ENCODE assay signal across 8 mouse cellular contexts in genomic region chr16:4629950-4630349, GRCm38 (mm10). TPM values are rescaled to one million over a fixed set of nuclear protein-coding genes. Genes with fewer than 3 reads are reported as not detected.
DNase-seq lines count a peak whose midpoint lies in the region; ATAC-seq and TF ChIP-seq lines count a peak whose summit lies in the region.
"Had no signal": no experiment of that assay in that cellular context is flagged by ENCODE, and none has a peak within 500 bp of the region (broad histone marks: within the 10 kb centered on the region; RNA-seq: fewer than 3 reads in every experiment).

No protein-coding gene starts in this region.

- peak; percentile 98 for TF ChIP-seq CTCF in cerebellum, adult 2 months (IDR thresholded peaks at IDR 0.05; ENCODE audit: borderline replicate concordance, insufficient read depth, low read depth, low read length)
- peak; percentile 99 for TF ChIP-seq CTCF in left cerebral cortex, adult 2 months (IDR thresholded peaks at IDR 0.05)

- peak; percentile 73 for DNase-seq in T-cell, adult 2 months (ENCODE audit: low spot score)
- DNase-seq in cerebellum, adult 2 months: peak; percentile 70 to 88
- DNase-seq in induced T-regulatory cell, adult 2 months (ENCODE audit: low read depth): peak; percentile 86
- peak; percentile 66 to 84 for DNase-seq in left cerebral cortex, adult 2 months (ENCODE audit: extremely low spot score in 1 of 2, low spot score in 2 of 2)
- peak; percentile 82 to 89 for DNase-seq in spleen, postnatal 10 days (ENCODE audit: low spot score in 2 of 2)

- H3K9ac ChIP-seq in midbrain, embryonic 12.5 days (replicated peaks): no peak overlapping the region
- H3K9ac ChIP-seq: limb, embryonic 13.5 days had no signal

- ATAC-seq in frontal cortex, adult (ENCODE audit: low TSS enrichment): 0 out of 2 replicates have a peak, but pooled peaks have one; percentile 16
- peak; percentile 17; the same call in 1 of the 2 replicates for ATAC-seq in midbrain, embryonic 12.5 days (ENCODE audit: low FRiP score, low read depth)

- intact Hi-C loops in left cerebral cortex, adult 2 months (cut with DNase I): loop anchor here (1.0 kb wide), 1 partner anchor 37 kb away; no protein-coding TSS in a partner anchor

- H3K4me1 ChIP-seq in cerebellum, adult 2 months (ENCODE audit: control insufficient read depth, insufficient read depth, low read length): no peaks in the 10 kb centered on the region; the same call in 1 of the 2 replicates
- no peaks in the 10 kb centered on the region for H3K4me1 ChIP-seq in midbrain, embryonic 12.5 days

- H3K36me3 ChIP-seq in midbrain, embryonic 12.5 days: peaks cover 20% of the 10 kb centered on the region; the same call in 1 of the 2 replicates

- H3K27me3 ChIP-seq in cerebellum, adult 2 months (ENCODE audit: control insufficient read depth, insufficient read depth, low read length): no peaks in the 10 kb centered on the region
- no peaks in the 10 kb centered on the region for H3K27me3 ChIP-seq in midbrain, embryonic 12.5 days
- H3K27me3 ChIP-seq: limb, embryonic 13.5 days had no signal

- 24% methylated on average over 6 of the region's 6 CpGs for WGBS in cerebellum, adult 2 months
- 22% methylated on average over 6 of the region's 6 CpGs for WGBS in midbrain, embryonic 12.5 days

- no peak overlapping the region for H3K27ac ChIP-seq in cerebellum, adult 2 months (ENCODE audit: insufficient read depth, low read length)
- H3K27ac ChIP-seq in left cerebral cortex, adult 2 months: no peak overlapping the region
- H3K27ac ChIP-seq in midbrain, embryonic 12.5 days (replicated peaks): no peak overlapping the region
- H3K27ac ChIP-seq: limb, embryonic 13.5 days had no signal

- H3K4me3 ChIP-seq in cerebellum, adult 2 months (replicated peaks; ENCODE audit: insufficient read depth, low read depth, low read length): no peak overlapping the region
- H3K4me3 ChIP-seq in left cerebral cortex, adult 2 months: no peak overlapping the region
- no peak overlapping the region for H3K4me3 ChIP-seq in midbrain, embryonic 12.5 days
- H3K4me3 ChIP-seq: limb, embryonic 13.5 days had no signal

- TF ChIP-seq POLR2A in cerebellum, adult 2 months (IDR thresholded peaks at IDR 0.05; ENCODE audit: borderline replicate concordance, insufficient read depth, low read length): no peak

- no peak overlapping the region for H3K4me2 ChIP-seq in midbrain, embryonic 12.5 days (replicated peaks)
- H3K4me2 ChIP-seq: limb, embryonic 13.5 days had no signal

- H3K9me3 ChIP-seq in midbrain, embryonic 12.5 days: no peaks in the 10 kb centered on the region
- H3K9me3 ChIP-seq: limb, embryonic 13.5 days had no signal

RNA-seq across cellular contexts. Expression of gene Pam16, which starts 5.2 kb away (rescaled TPM):
- 121 and 132 TPM in 2 replicates for polyA plus RNA-seq in cerebellum, adult 2 months (2012; rRNA removed)
- 10 to 100 TPM; 78.1 to 94.1 TPM for total RNA-seq in left cerebral cortex, adult 2 months (2021)
- polyA plus RNA-seq in midbrain, embryonic 12.5 days (2016; fragmentation: Nextera tagmentation; extraction: Ambion mirVana): 112 and 123 TPM in 2 replicates

RNA-seq across cellular contexts. Expression of gene Vasn, which starts 9.8 kb away (rescaled TPM):
- polyA plus RNA-seq in cerebellum, adult 2 months (2012; rRNA removed): 6.4 and 6.5 TPM in 2 replicates
- total RNA-seq in left cerebral cortex, adult 2 months (2021): 10 to 100 TPM; 11.5 to 13.1 TPM
- polyA plus RNA-seq in midbrain, embryonic 12.5 days (2016; fragmentation: Nextera tagmentation; extraction: Ambion mirVana): 7.7 and 11.1 TPM in 2 replicates

RNA-seq across cellular contexts. Expression of gene Dnaja3, which starts 9.8 kb away (rescaled TPM):
- 60.6 and 64.0 TPM in 2 replicates for polyA plus RNA-seq in cerebellum, adult 2 months (2012; rRNA removed)
- total RNA-seq in left cerebral cortex, adult 2 months (2021): 10 to 100 TPM; 56.9 to 62.2 TPM
- 55.9 and 58.5 TPM in 2 replicates for polyA plus RNA-seq in midbrain, embryonic 12.5 days (2016; fragmentation: Nextera tagmentation; extraction: Ambion mirVana)

RNA-seq across cellular contexts. Expression of gene Glis2, which starts 35.4 kb away (rescaled TPM):
- polyA plus RNA-seq in cerebellum, adult 2 months (2012; rRNA removed): 16.0 and 19.5 TPM in 2 replicates
- 10 to 100 TPM; 12.9 to 16.2 TPM for total RNA-seq in left cerebral cortex, adult 2 months (2021)
- 28.2 and 35.6 TPM in 2 replicates for polyA plus RNA-seq in midbrain, embryonic 12.5 days (2016; fragmentation: Nextera tagmentation; extraction: Ambion mirVana)

RNA-seq across cellular contexts. Expression of gene Coro7, which starts 49.6 kb away (rescaled TPM):
- 85.9 and 86.1 TPM in 2 replicates for polyA plus RNA-seq in cerebellum, adult 2 months (2012; rRNA removed)
- 10 to 100 TPM; 76.7 to 92.0 TPM for total RNA-seq in left cerebral cortex, adult 2 months (2021)
- 21.7 and 22.6 TPM in 2 replicates for polyA plus RNA-seq in midbrain, embryonic 12.5 days (2016; fragmentation: Nextera tagmentation; extraction: Ambion mirVana)
